Mouse (Mus musculus) CH12.LX (cell line): ENCODE results near the gene Isyna1. TPM values are rescaled to one million over a fixed set of nuclear protein-coding genes. Genes with fewer than 3 reads are reported as not detected.

Experiments used
- DNase-seq: peaks from one replicate; pipeline ENCODE4 v3.0.0-alpha.2; 2013; ENCODE audit errors: extremely low read depth
- H3K27ac ChIP-seq: 2 replicates; pipeline ENCODE4 v1.5.1; 2012; ENCODE audit warnings: low read depth, mild to moderate bottlenecking, control low read depth, moderate library complexity; ENCODE audit not compliant: insufficient read depth
- H3K27me3 ChIP-seq: replicated peaks from 2 replicates; pipeline ENCODE3; 2012; ENCODE audit warnings: inconsistent platforms
- H3K36me3 ChIP-seq, 2 experiments: replicated peaks in 1 of 2; 2 replicates each; pipeline versions ENCODE3 to v1.6.1; 2012; ENCODE audit warnings: inconsistent platforms in 1 of 2, low read length in 1 of 2, mild to moderate bottlenecking in 1 of 2, mixed read lengths in 1 of 2, moderate library complexity in 1 of 2; ENCODE audit not compliant: control insufficient read depth in 1 of 2, insufficient read depth in 1 of 2
- H3K4me1 ChIP-seq, 2 experiments: 2 replicates each; pipeline ENCODE4 v1.6.1; 2012; ENCODE audit warnings: inconsistent platforms in 1 of 2, moderate library complexity in 1 of 2; ENCODE audit not compliant: insufficient read depth in 2 of 2, control insufficient read depth in 1 of 2
- H3K4me2 ChIP-seq: 2 replicates; pipeline ENCODE4 v1.6.1; 2012; ENCODE audit warnings: low read depth, mild to moderate bottlenecking, control low read depth; ENCODE audit not compliant: poor library complexity, insufficient read depth, severe bottlenecking
- H3K4me3 ChIP-seq, 3 experiments: fragments of 150-350 bp in 1 of 3; sonication (generic) in 1 of 3; replicated peaks in 1 of 3; 2 replicates each; pipeline versions ENCODE3 to v1.5.1; 2011 to 2012; ENCODE audit warnings: low read depth in 2 of 3, low read length in 2 of 3, mild to moderate bottlenecking in 2 of 3, moderate library complexity in 2 of 3, control low read depth in 1 of 3, improper control_type of control experiment in 1 of 3, inconsistent platforms in 1 of 3, mixed read lengths in 1 of 3; ENCODE audit not compliant: poor library complexity in 1 of 3
- H3K79me2 ChIP-seq: replicated peaks from 2 replicates; pipeline ENCODE4 v1.6.1; 2012; ENCODE audit warnings: mild to moderate bottlenecking, moderate library complexity; ENCODE audit not compliant: control insufficient read depth, poor library complexity, insufficient read depth, severe bottlenecking; ENCODE audit errors: extremely low read depth
- H3K9ac ChIP-seq: 2 replicates; pipeline ENCODE4 v1.6.1; 2012; ENCODE audit warnings: low read depth, mild to moderate bottlenecking, control low read depth, moderate library complexity; ENCODE audit not compliant: insufficient read depth
- H3K9me3 ChIP-seq: replicated peaks from 2 replicates; pipeline ENCODE3; 2012; ENCODE audit warnings: low read length, inconsistent platforms, mixed read lengths
- CHD1 ChIP-seq: IDR thresholded peaks from 2 replicates; pipeline ENCODE4 v1.6.1; 2012; ENCODE audit warnings: low read depth, low read length, improper control_type of control experiment, inconsistent platforms
- CHD2 ChIP-seq: IDR thresholded peaks from 2 replicates; pipeline ENCODE4 v1.6.1; 2011; ENCODE audit warnings: low read length, improper control_type of control experiment
- CTCF ChIP-seq, 2 experiments: IDR thresholded peaks in 1 of 2; conservative IDR thresholded peaks in 1 of 2; 2 replicates each; pipeline ENCODE4 v1.5.1; 2011 to 2012; ENCODE audit warnings: low read depth in 2 of 2, low read length in 2 of 2, improper control_type of control experiment in 1 of 2, inconsistent platforms in 1 of 2, mild to moderate bottlenecking in 1 of 2, moderate library complexity in 1 of 2
- E2F4 ChIP-seq: IDR thresholded peaks from 2 replicates; pipeline ENCODE4 v1.6.1; 2011; ENCODE audit warnings: low read depth, low read length, improper control_type of control experiment; ENCODE audit not compliant: insufficient replicate concordance
- GABPA ChIP-seq: IDR thresholded peaks from 2 replicates; pipeline ENCODE4 v1.6.1; 2012; ENCODE audit warnings: low read depth, low read length, improper control_type of control experiment, inconsistent platforms; ENCODE audit not compliant: insufficient replicate concordance
- JUN ChIP-seq: IDR thresholded peaks from 2 replicates; pipeline ENCODE4 v1.6.1; 2011; ENCODE audit warnings: low read depth, mild to moderate bottlenecking, low read length, improper control_type of control experiment, moderate library complexity; ENCODE audit not compliant: insufficient read depth
- JUND ChIP-seq: conservative IDR thresholded peaks from 2 replicates; pipeline ENCODE4 v1.6.1; 2011; ENCODE audit warnings: low read depth, low read length, improper control_type of control experiment
- MAX ChIP-seq: IDR thresholded peaks from 2 replicates; pipeline ENCODE4 v1.6.1; 2011; ENCODE audit warnings: low read length, improper control_type of control experiment
- MAZ ChIP-seq: IDR thresholded peaks from 2 replicates; pipeline ENCODE4 v1.6.1; 2012; ENCODE audit warnings: low read depth, mild to moderate bottlenecking, inconsistent platforms, low read length, improper control_type of control experiment, moderate library complexity
- MEF2A ChIP-seq: IDR thresholded peaks from 2 replicates; pipeline ENCODE4 v1.6.1; 2014; ENCODE audit warnings: low read depth, mild to moderate bottlenecking, inconsistent platforms, low read length, improper control_type of control experiment, borderline replicate concordance
- POLR2A ChIP-seq: IDR thresholded peaks from 2 replicates; pipeline ENCODE4 v1.6.1; 2011; ENCODE audit warnings: low read depth, mild to moderate bottlenecking, improper control_type of control experiment, low read length
- UBTF ChIP-seq: IDR thresholded peaks from 2 replicates; pipeline ENCODE4 v1.6.1; 2012; ENCODE audit warnings: low read depth, mild to moderate bottlenecking, inconsistent platforms, low read length, improper control_type of control experiment, moderate library complexity
- ZC3H11A ChIP-seq: IDR thresholded peaks from 2 replicates; pipeline ENCODE4 v1.6.1; 2012; ENCODE audit warnings: low read depth, mild to moderate bottlenecking, inconsistent platforms, low read length, improper control_type of control experiment
- ZMIZ1 ChIP-seq: IDR thresholded peaks from 2 replicates; pipeline ENCODE4 v1.6.1; 2012; ENCODE audit warnings: low read depth, mild to moderate bottlenecking, inconsistent platforms, low read length, improper control_type of control experiment
- ZNF384 ChIP-seq: IDR thresholded peaks from 2 replicates; pipeline ENCODE4 v1.6.1; 2012; ENCODE audit warnings: low read depth, low read length, improper control_type of control experiment, inconsistent platforms
- dilution Hi-C: fragments of 300-500 bp; cut with MboI; formaldehyde crosslinking; loops from 2 replicates; pipeline ENCODE4 v1.14.3; 2020; ENCODE audit warnings: low sequenced_read_pairs; ENCODE audit not compliant: extremely low pct_unique_long_range_greater_than_20kb, extremely low pct_ligation_motif_present
- in situ Hi-C: fragments of 300-500 bp; cut with MboI; formaldehyde crosslinking; loops from 3 replicates; pipeline ENCODE4 v1.14.3; 2019; ENCODE audit warnings: low sequenced_read_pairs, low pct_ligation_motif_present, low pct_unique_long_range_greater_than_20kb, mixed read lengths
- polyA plus RNA-seq: library from polyadenylated mRNA; unstranded; fragments of >175 nt; gene quantifications from 2 replicates; pipeline ENCODE4 v1.2.1, GENCODE M21; 2012; ENCODE audit warnings: low read depth; ENCODE audit not compliant: insufficient read length
- total RNA-seq, 2 experiments: library from RNA; depleted of rRNA; stranded (reverse); fragments of 300-350 nt in 1 of 2; fragments of >200 nt in 1 of 2; gene quantifications; 2 replicates each; pipeline ENCODE4 v1.2.3; 2012 to 2014

The Isyna1 gene
- total and polyA plus RNA-seq, 3 experiments, result 99.9 to 163 (median 141) TPM

GRCm38 (mm10) chr8:70570990-70571389 lies 23.2 kb upstream of the Isyna1 start:
- H3K4me2 ChIP-seq, result no peak overlapping the region
- H3K27me3 ChIP-seq, result no peaks in the 10 kb centered on the region
- H3K9me3 ChIP-seq, result no peaks in the 10 kb centered on the region
- H3K9ac ChIP-seq, result no peak overlapping the region
- no peak overlapping the region for H3K27ac ChIP-seq
- H3K4me3 ChIP-seq, result no peak overlapping the region
- no peaks in the 10 kb centered on the region for H3K79me2 ChIP-seq
- peaks cover 8 to 27% of the 10 kb centered on the region in 2 experiments for H3K4me1 ChIP-seq
- in situ Hi-C loops (no loop called here), dilution Hi-C loops (no loop called here)
- H3K36me3 ChIP-seq, result peaks cover 8 to 74% of the 10 kb centered on the region in 2 experiments
- TF ChIP-seq ZC3H11A (no peak), MEF2A (no peak), JUN (no peak), MAX (no peak), CTCF (conservative IDR thresholded peaks at IDR 0.05 in 1 of 2, IDR thresholded peaks at IDR 0.05 in 1 of 2; ENCODE audit: low read depth in 2 of 2, low read length in 2 of 2) (no peak), ZMIZ1 (no peak)
- DNase-seq, result no peak

DNA sequence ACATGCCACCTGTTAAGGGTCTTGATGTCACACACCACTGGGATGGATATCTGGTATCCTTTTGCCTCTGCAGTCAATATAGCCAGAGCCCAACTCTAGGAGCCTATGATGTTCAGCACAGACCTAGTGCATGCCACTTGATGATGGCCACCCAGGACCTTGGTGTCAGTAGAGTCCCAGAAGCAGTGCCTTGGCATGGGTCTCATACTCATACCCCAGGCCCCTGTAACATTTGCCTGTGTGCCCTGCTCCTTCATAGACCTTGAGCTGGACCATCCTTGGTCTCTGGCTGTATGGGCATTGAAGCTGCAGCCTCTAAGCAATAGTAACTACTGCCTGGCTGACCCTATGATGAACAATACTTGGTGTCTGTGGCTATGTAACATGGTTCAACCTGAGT lies 19.9 kb upstream of the Isyna1 start:
- Histone ChIP-seq H3K4me2 (no peak overlapping the region), H3K4me3 (no peak overlapping the region), H3K27ac (no peak overlapping the region), H3K4me1 (peaks cover 8 to 27% of the 10 kb centered on the region in 2 experiments), H3K79me2 (no peaks in the 10 kb centered on the region), H3K27me3 (no peaks in the 10 kb centered on the region), H3K9me3 (no peaks in the 10 kb centered on the region), H3K36me3 (peaks cover 30 to 87% of the 10 kb centered on the region in 2 experiments), H3K9ac (no peak overlapping the region)
- in situ Hi-C loops (no loop called here), dilution Hi-C loops (no loop called here)
- TF ChIP-seq E2F4 (no peak), ZC3H11A (no peak), UBTF (no peak), CHD1 (no peak), MEF2A (no peak), JUND (no peak), CHD2 (no peak), ZNF384 (no peak), GABPA (no peak), JUN (no peak), POLR2A (no peak)
- no peak for DNase-seq

GRCm38 (mm10) chr8:70574915-70575314 lies 19.3 kb upstream of the Isyna1 start:
- Histone ChIP-seq H3K9me3 (no peaks in the 10 kb centered on the region), H3K27ac (no peak overlapping the region), H3K79me2 (no peaks in the 10 kb centered on the region), H3K4me1 (peaks cover 8 to 23% of the 10 kb centered on the region in 2 experiments), H3K4me3 (no peak overlapping the region), H3K9ac (no peak overlapping the region), H3K4me2 (no peak overlapping the region), H3K27me3 (no peaks in the 10 kb centered on the region), H3K36me3 (peaks cover 31 to 83% of the 10 kb centered on the region in 2 experiments)
- dilution Hi-C loops (no loop called here), in situ Hi-C loops (no loop called here)
- no peak for DNase-seq
- no peak for TF ChIP-seq MAZ
